Mouse (Mus musculus) layer of hippocampus, postnatal 36 days (tissue): Measurements from ENCODE around the gene Atg14. TPM values are rescaled to one million over a fixed set of nuclear protein-coding genes. Genes with fewer than 3 reads are reported as not detected.
"Not testable (repeated sequence)": the region's sequence is repeated elsewhere in the genome, so short reads cannot be mapped to it uniquely, and the experiment has no call there.

Source experiments
- DNase-seq, 2 experiments: peaks; one replicate each; pipeline ENCODE4 v3.0.0; 2022
- total RNA-seq, 2 experiments: library from RNA; stranded (reverse); gene quantifications; 2 replicates each; pipeline ENCODE4 v1.2.3; 2021

The Atg14 gene
- total RNA-seq: 10 to 100 TPM; 18.2 to 18.3 TPM

DNA sequence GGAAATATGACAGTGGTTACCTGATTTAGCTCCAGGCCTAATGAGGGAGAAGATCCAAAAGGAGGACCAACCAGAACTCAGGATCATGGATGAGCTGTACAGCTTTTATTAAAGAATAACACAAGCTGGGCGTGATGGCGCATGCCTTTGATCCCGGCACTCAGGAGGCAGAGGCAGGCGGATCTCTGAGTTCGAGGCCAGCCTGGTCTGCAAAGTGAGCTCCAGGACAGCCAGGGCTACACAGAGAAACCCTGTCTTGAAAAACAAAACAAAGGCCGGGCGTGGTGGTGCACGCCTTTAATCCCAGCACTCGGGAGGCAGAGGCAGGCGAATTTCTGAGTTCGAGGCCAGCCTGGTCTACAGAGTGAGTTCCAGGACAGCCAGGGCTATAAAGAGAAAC, at the start of gene Atg14:
Gene Atg14 (minus strand): TSS at position 101 of the 400 bp plus-strand sequence.
- not testable (repeated sequence) for DNase-seq

DNA sequence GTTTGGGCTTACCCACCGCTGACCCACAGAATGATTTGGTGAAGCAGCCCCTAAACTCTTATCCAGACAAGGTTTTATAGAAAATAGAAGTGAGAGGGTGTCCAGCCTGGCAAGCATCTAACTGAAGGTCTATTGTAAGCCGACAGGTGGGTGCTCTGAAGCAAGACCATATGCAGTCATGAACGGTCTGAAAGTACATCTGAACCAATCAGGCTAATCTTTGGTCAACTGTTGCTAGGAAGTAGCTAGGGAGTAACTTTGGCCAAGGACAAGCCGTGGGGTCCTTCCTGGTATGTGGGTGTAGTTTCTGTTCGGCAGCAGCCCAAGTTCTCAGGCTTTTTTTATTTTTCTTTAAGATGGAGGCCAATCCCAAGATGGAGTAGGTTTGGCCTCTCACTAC, 48.4 kb upstream of the Atg14 start:
- DNase-seq: no peak

DNA sequence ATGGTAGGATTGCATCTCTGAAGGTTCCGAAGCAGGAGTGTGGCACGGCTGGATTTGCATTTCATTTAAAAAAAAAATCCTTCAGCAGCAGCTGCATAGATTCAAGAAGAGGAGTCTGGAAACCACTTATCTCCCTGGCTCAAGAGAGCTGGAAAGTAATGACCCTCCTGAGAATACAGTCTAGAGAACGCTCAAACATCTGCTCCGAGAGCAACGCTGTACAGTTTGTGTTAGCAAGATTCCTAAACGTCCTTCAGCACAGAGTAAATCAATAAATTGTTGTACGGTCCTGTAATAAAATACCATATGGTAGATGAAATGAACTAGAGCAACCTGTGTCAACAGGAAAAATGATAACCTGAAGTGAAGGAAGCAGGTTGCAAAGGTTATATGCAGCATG, 42.8 kb upstream of the Atg14 start:
- no peak for DNase-seq

DNA sequence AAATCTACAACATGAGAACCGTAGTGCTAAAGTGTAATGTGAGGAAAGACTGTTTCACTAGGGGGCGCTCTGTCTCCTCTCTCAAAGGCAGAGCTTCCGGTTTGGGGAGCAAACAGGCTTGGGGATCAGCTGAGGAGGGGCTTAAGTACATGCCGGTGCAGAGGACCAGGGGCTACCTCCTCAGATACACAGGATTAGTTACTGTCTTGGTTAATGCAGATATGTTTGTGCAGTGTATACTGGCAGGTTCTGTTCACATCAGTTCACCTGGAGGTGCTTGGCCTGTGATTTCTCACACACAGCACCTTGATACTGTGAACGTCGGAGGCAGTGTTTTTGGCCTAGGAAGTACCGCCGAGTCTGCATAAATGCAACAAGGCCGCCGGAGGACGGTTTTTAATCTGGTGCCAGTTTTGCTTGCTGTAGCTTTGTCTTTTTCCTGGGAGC, 27.5 kb upstream of the Atg14 start:
- peak; percentile 40 to 51 for DNase-seq

- no peak for DNase-seq
Measured at GRCm38 (mm10) chr14:47594426-47595103, 24.1 kb upstream of the Atg14 start.

DNA sequence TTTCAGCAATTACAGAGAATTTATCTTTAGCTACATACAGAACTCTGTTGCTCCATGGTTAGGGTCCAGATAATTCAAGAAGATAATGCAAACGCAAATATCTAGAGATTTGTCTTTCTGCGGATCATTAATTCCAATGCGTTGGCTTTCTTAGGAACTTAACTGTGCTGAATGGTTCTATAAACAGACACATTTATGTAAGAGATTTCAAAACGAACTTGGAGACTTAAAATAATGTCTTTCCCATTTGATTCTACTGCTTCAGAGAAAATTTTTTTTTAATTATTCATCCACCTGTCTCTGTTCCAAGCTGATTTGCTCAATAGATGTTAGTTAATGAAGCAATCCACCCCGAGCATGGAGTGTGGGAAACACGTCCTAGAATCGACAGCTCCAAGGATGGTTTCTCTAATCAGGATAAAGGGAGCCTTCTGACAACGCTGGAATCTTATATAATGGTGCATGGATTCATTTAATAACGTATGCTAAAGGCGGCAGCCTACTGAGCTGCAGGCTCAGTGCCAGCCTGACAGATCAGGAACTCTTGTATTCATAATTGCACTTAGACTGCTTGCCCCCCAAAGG, 20.0 kb upstream of the Atg14 start:
- DNase-seq: peak in 1 of 2 experiments; percentile 11

GRCm38 (mm10) chr14:47589444-47589843, 19.0 kb upstream of the Atg14 start:
- no peak for DNase-seq

GRCm38 (mm10) chr14:47584346-47584745, 13.9 kb upstream of the Atg14 start:
- no peak for DNase-seq

GRCm38 (mm10) chr14:47581681-47582080, 11.2 kb upstream of the Atg14 start:
- DNase-seq: no peak

DNA sequence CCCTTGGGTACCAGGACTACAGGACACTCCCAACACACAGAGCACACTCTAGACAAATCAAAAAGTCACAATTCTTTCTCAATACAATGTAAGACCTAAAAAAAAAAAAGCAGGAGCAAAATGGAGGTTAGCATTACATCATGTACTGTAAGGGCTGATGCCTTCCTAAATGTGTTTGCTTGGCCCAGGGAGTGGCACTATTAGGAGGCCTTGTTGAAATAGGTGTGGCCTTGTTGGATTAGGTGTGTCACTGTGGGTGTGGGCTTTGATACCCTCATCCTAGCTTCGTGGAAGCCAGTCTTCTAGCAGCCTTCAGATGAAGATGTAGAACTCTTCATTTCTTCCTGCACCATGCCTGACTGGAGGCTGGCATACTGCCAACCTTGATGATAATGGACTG, 10.8 kb upstream of the Atg14 start:
- no peak for DNase-seq

DNA sequence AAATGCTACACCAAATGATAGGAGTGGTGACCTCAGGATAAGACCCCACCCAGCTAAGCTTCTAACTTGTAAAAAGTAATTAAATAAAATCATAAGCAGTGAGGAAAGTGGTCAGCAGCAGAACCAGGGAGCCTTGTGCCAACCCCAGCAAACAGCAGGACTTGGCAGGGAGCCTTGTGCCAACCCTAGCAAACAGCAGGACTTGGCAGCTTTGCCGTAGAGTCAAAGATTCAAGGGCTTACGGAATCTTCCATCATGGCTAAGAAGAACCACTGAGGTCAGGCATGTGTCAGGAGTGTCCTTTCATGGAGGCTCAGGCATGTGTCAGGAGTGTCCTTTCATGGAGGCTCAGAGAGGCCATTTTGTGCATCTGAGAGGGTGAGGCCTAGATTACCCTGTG, 7.6 kb upstream of the Atg14 start:
- DNase-seq: no peak

- no peak for DNase-seq
Measured at GRCm38 (mm10) chr14:47576687-47577086, 6.2 kb upstream of the Atg14 start.

DNA sequence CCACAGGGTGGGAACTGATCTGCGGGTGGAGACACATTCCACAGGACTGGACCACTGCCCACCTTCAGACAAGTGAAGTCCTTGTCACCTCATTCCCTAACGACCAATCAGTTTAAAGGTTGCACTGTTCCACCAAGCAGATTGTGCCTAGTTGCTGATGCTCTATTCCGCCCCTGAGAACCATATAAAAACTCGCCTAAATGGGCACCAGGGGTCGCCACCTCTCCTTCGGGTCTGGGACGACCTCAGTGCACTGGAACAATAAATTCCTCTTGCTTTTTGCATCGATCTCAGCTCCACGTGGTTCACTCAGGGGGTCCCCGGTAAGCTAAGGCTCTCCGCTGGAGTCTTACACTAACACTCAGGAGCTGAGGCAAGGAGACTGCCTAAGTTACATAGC, 4.3 kb upstream of the Atg14 start:
- DNase-seq: no peak

DNA sequence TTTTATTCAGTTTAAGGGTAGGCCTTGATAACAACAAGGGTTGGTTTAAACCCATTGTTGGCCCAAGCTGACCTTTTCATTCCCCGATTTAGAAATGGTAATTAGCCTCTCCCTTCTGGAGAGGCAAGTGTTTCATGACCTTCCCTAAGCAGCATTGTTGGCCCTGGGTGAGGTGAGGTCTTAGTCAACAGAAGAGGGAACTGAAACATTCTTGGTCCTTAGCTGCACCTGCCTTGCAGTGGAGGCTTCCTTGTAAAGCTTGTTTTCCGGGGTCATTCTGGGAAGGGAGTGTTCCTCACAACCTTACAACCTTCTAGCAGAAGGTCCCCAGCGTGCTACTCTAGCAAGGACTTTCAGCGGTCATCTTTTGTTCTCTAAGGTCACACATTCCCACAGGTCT, 2.3 kb upstream of the Atg14 start:
- no peak for DNase-seq

- peak; percentile 93 to 95 for DNase-seq
Measured at GRCm38 (mm10) chr14:47567962-47568652, 2.3 kb downstream of the Atg14 start.

GRCm38 (mm10) chr14:47563106-47563505, 7.3 kb downstream of the Atg14 start:
- no peak for DNase-seq

- no peak for DNase-seq
Measured at GRCm38 (mm10) chr14:47562530-47562929, 7.9 kb downstream of the Atg14 start.

DNA sequence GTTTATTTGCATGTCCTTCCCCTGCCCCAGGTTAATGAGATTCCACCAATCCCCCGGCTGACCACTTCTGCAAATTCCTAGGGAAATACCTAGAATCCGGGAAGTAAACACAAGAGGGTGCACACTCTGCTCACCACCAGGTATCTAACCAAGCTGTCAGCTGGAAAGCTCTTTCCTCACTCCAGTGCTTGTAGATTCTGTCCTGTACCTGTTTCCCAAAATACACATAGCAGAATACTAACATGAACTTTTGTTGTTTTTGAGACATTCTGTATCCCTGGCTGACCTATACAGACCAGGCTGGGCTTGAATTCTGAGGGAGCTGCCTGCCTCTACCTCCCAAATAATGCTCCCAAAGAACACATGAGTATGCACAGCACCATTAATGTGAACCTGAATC, 9.7 kb downstream of the Atg14 start:
- DNase-seq: no peak

DNA sequence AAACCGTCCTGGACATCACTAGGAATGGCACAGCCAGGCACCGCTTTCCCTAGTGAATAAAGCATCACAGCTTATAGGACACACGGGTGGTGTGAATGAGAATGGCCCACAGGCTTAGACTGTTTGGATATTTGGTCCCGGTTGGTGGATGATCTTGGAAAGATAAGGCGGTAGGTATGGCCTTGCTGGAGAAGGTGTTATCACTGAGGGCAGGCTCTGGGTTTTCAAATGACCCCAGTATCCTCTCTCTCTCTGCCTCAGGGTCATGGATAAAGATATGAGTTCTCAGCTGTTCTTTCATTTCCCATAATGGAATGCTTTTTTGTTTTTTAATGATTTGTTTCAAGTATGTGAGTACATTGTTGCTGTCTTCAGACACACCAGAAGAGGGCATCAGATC, 15.2 kb downstream of the Atg14 start:
- DNase-seq: no peak

DNA sequence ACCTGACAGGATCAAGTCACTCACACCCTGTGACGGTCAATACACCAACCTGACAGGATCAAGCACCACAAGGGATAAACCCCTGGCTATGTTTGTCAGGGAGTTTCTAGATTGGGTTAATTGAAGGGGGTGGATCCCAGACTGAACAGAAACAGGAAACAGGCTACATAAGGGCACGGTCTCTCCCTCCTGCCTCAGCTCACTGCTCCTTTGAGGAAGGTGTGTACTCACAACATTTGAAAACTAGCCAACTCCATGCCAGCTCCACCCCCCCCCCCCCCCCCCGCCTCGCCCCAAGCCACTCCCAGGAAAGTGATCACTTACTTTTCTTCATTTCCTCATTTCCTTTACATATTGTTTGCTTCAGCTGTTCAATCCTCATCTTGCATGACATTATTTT, 16.2 kb downstream of the Atg14 start:
- DNase-seq: no peak

DNA sequence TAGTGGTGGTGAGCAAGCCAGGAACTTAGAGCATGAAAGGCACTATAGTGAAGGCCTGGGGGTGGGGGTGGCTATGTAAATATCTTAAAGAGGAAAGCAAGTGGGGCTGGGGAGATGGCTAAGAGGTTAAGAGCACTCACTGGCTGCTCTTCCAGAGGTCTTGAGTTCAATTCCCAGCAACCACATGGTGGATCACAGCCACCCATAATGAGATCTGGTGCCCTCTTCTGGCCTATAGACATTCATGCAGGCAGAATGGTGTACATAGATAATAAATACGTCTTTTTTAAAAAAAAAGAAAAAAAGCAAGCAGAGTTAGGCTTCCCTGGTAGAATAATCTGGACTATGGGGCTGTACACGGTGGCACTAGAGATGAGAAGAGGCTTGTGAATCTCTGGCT, 17.1 kb downstream of the Atg14 start:
- no peak for DNase-seq

GRCm38 (mm10) chr14:47551668-47552067, 18.8 kb downstream of the Atg14 start:
- no peak for DNase-seq

- no peak for DNase-seq
Measured at GRCm38 (mm10) chr14:47544877-47545276, 25.6 kb downstream of the Atg14 start.

GRCm38 (mm10) chr14:47544286-47544685, 26.2 kb downstream of the Atg14 start:
- DNase-seq: no peak
